Mouse (Mus musculus): ENCODE data around the gene Pakap. TPM values are rescaled to one million over a fixed set of nuclear protein-coding genes. Genes with fewer than 3 reads are reported as not detected.

Gene Pakap
- polyA plus RNA-seq, 1 experiment from 2014 or later: 17.8 TPM

- no peaks in the 10 kb centered on the region for H3K36me3 ChIP-seq
- H3K27ac ChIP-seq: peak overlapping the region; percentile 72
- ATAC-seq (replicated peaks; ENCODE audit: low FRiP score): 0 out of 2 replicates have a peak, but pooled peaks have one; percentile 49
- no peaks in the 10 kb centered on the region for H3K27me3 ChIP-seq
- no peak overlapping the region for H3K4me2 ChIP-seq
- no peak overlapping the region for H3K9ac ChIP-seq
- no peaks in the 10 kb centered on the region for H3K9me3 ChIP-seq (replicated peaks)
- 51% methylated on average over 11 of the region's 11 CpGs for WGBS
- H3K4me1 ChIP-seq: peaks cover 13% of the 10 kb centered on the region
- H3K4me3 ChIP-seq (replicated peaks): no peak overlapping the region
These were observed 135.8 kb downstream of the Pakap start for GRCm38 (mm10) chr4:57703574-57704470.

- ATAC-seq (replicated peaks; ENCODE audit: low FRiP score): no peak
These were observed 136.6 kb downstream of the Pakap start for GRCm38 (mm10) chr4:57704575-57704974.

GRCm38 (mm10) chr4:57715849-57716248, 147.9 kb downstream of the Pakap start:
- Histone ChIP-seq H3K4me3 (replicated peaks) (no peak overlapping the region), H3K27ac (no peak overlapping the region), H3K27me3 (no peaks in the 10 kb centered on the region), H3K4me2 (no peak overlapping the region), H3K9me3 (replicated peaks) (no peaks in the 10 kb centered on the region), H3K4me1 (peaks cover 4% of the 10 kb centered on the region; the same call in 1 of the 2 replicates), H3K9ac (no peak overlapping the region), H3K36me3 (no peaks in the 10 kb centered on the region)
- ATAC-seq (replicated peaks; ENCODE audit: low FRiP score): no peak

More at GRCm38 (mm10) chr4:57704575-57704974, 136.6 kb downstream of the Pakap start:
- 93% methylated on average over 7 of the region's 7 CpGs for WGBS
- no peaks in the 10 kb centered on the region for H3K9me3 ChIP-seq (replicated peaks)
- H3K4me1 ChIP-seq: peaks cover 13% of the 10 kb centered on the region
- no peak overlapping the region for H3K4me2 ChIP-seq
- no peaks in the 10 kb centered on the region for H3K36me3 ChIP-seq
- H3K4me3 ChIP-seq (replicated peaks): no peak overlapping the region
- H3K27me3 ChIP-seq: no peaks in the 10 kb centered on the region
- peak overlapping the region; percentile 72 for H3K27ac ChIP-seq
- H3K9ac ChIP-seq: no peak overlapping the region

- 50% methylated on average over 4 of the region's 4 CpGs for WGBS
- Histone ChIP-seq H3K4me1 (peaks cover 6% of the 10 kb centered on the region; the same call in 1 of the 2 replicates), H3K4me3 (replicated peaks) (no peak overlapping the region), H3K9ac (no peak overlapping the region), H3K9me3 (replicated peaks) (no peaks in the 10 kb centered on the region), H3K36me3 (no peaks in the 10 kb centered on the region), H3K27ac (no peak overlapping the region), H3K4me2 (no peak overlapping the region), H3K27me3 (no peaks in the 10 kb centered on the region)
- ATAC-seq (replicated peaks; ENCODE audit: low FRiP score): no peak
These were observed 148.8 kb downstream of the Pakap start for GRCm38 (mm10) chr4:57716735-57717134.

- WGBS: 82% methylated on average over 9 of the region's 9 CpGs
- no peak within 1 kb of the TSS for H3K9ac ChIP-seq
- H3K9me3 ChIP-seq (replicated peaks): no peaks in the 10 kb centered on the region
- H3K4me3 ChIP-seq (replicated peaks): no peak within 1 kb of the TSS
- no peak within 1 kb of the TSS for H3K4me2 ChIP-seq
- H3K36me3 ChIP-seq: no peaks in the 10 kb centered on the region
- no peak for ATAC-seq (replicated peaks; ENCODE audit: low FRiP score)
- no peak within 1 kb of the TSS for H3K27ac ChIP-seq
- H3K27me3 ChIP-seq: no peaks in the 10 kb centered on the region
- peaks cover 6% of the 10 kb centered on the region; the same call in 1 of the 2 replicates for H3K4me1 ChIP-seq
These were observed 149.4 kb downstream of the Pakap start, which contains the start of gene Akap2 for GRCm38 (mm10) chr4:57717354-57717753. TSS of gene Akap2 (plus strand) at chr4:57717657.

GRCm38 (mm10) chr4:57719370-57719769, 151.4 kb downstream of the Pakap start:
- Histone ChIP-seq H3K27ac (no peak overlapping the region), H3K36me3 (no peaks in the 10 kb centered on the region), H3K27me3 (no peaks in the 10 kb centered on the region), H3K9ac (no peak overlapping the region), H3K9me3 (replicated peaks) (no peaks in the 10 kb centered on the region), H3K4me3 (replicated peaks) (no peak overlapping the region), H3K4me2 (no peak overlapping the region), H3K4me1 (peaks cover 6% of the 10 kb centered on the region; the same call in 1 of the 2 replicates)
- no peak for ATAC-seq (replicated peaks; ENCODE audit: low FRiP score)
- 83% methylated on average over 1 of the region's 1 CpGs for WGBS

GRCm38 (mm10) chr4:57720869-57721361, 152.9 kb downstream of the Pakap start:
- H3K9ac ChIP-seq: no peak overlapping the region
- H3K4me3 ChIP-seq (replicated peaks): no peak overlapping the region
- H3K9me3 ChIP-seq (replicated peaks): no peaks in the 10 kb centered on the region
- H3K4me2 ChIP-seq: no peak overlapping the region
- H3K27me3 ChIP-seq: no peaks in the 10 kb centered on the region
- no peak for ATAC-seq (replicated peaks; ENCODE audit: low FRiP score)
- H3K27ac ChIP-seq: no peak overlapping the region
- H3K4me1 ChIP-seq: peaks cover 6% of the 10 kb centered on the region; the same call in 1 of the 2 replicates
- WGBS: 42% methylated on average over 7 of the region's 7 CpGs
- H3K36me3 ChIP-seq: no peaks in the 10 kb centered on the region

GRCm38 (mm10) chr4:57722296-57722695, 154.3 kb downstream of the Pakap start:
- H3K4me3 ChIP-seq (replicated peaks): no peak overlapping the region
- 79% methylated on average over 4 of the region's 4 CpGs for WGBS
- no peak overlapping the region for H3K27ac ChIP-seq
- no peak for ATAC-seq (replicated peaks; ENCODE audit: low FRiP score)
- H3K27me3 ChIP-seq: no peaks in the 10 kb centered on the region
- H3K9ac ChIP-seq: no peak overlapping the region
- H3K36me3 ChIP-seq: no peaks in the 10 kb centered on the region
- no peaks in the 10 kb centered on the region for H3K9me3 ChIP-seq (replicated peaks)
- peaks cover 6% of the 10 kb centered on the region; the same call in 1 of the 2 replicates for H3K4me1 ChIP-seq
- no peak overlapping the region for H3K4me2 ChIP-seq

- no peaks in the 10 kb centered on the region for H3K27me3 ChIP-seq
- ATAC-seq (replicated peaks; ENCODE audit: low FRiP score): no peak
- WGBS: 48% methylated on average over 2 of the region's 2 CpGs
- H3K4me1 ChIP-seq: peaks cover 6% of the 10 kb centered on the region; the same call in 1 of the 2 replicates
- H3K9ac ChIP-seq: no peak overlapping the region
- no peaks in the 10 kb centered on the region for H3K9me3 ChIP-seq (replicated peaks)
- no peaks in the 10 kb centered on the region for H3K36me3 ChIP-seq
- H3K4me2 ChIP-seq: no peak overlapping the region
- H3K27ac ChIP-seq: no peak overlapping the region
- H3K4me3 ChIP-seq (replicated peaks): no peak overlapping the region
These were observed 155.7 kb downstream of the Pakap start for GRCm38 (mm10) chr4:57723659-57724058.

GRCm38 (mm10) chr4:57725569-57725968, 157.6 kb downstream of the Pakap start:
- WGBS: 58% methylated on average over 1 of the region's 1 CpGs

GRCm38 (mm10) chr4:57728611-57729183, 160.7 kb downstream of the Pakap start:
- WGBS: 85% methylated on average over 4 of the region's 4 CpGs

More at GRCm38 (mm10) chr4:57725569-57725968, 157.6 kb downstream of the Pakap start:
- Histone ChIP-seq H3K4me2 (no peak overlapping the region), H3K27me3 (no peaks in the 10 kb centered on the region), H3K36me3 (no peaks in the 10 kb centered on the region), H3K4me1 (peaks cover 5% of the 10 kb centered on the region; the same call in 1 of the 2 replicates), H3K9me3 (replicated peaks) (no peaks in the 10 kb centered on the region), H3K9ac (no peak overlapping the region), H3K27ac (no peak overlapping the region), H3K4me3 (replicated peaks) (no peak overlapping the region)
- no peak for ATAC-seq (replicated peaks; ENCODE audit: low FRiP score)

GRCm38 (mm10) chr4:57730047-57730446, 162.1 kb downstream of the Pakap start:
- H3K4me2 ChIP-seq: no peak overlapping the region
- H3K36me3 ChIP-seq: no peaks in the 10 kb centered on the region
- 92% methylated on average over 6 of the region's 6 CpGs for whole genome bisulfite sequencing
- no peak overlapping the region for H3K27ac ChIP-seq
- H3K9me3 ChIP-seq (replicated peaks): no peaks in the 10 kb centered on the region
- H3K27me3 ChIP-seq: no peaks in the 10 kb centered on the region
- no peaks in the 10 kb centered on the region for H3K4me1 ChIP-seq
- no peak for ATAC-seq (replicated peaks; ENCODE audit: low FRiP score)
- H3K9ac ChIP-seq: no peak overlapping the region
- H3K4me3 ChIP-seq (replicated peaks): no peak overlapping the region

More at GRCm38 (mm10) chr4:57728611-57729183, 160.7 kb downstream of the Pakap start:
- no peaks in the 10 kb centered on the region for H3K27me3 ChIP-seq
- H3K9me3 ChIP-seq (replicated peaks): no peaks in the 10 kb centered on the region
- H3K36me3 ChIP-seq: no peaks in the 10 kb centered on the region
- ATAC-seq (replicated peaks; ENCODE audit: low FRiP score): no peak
- H3K4me3 ChIP-seq (replicated peaks): no peak overlapping the region
- H3K27ac ChIP-seq: no peak overlapping the region
- no peaks in the 10 kb centered on the region for H3K4me1 ChIP-seq
- H3K4me2 ChIP-seq: no peak overlapping the region
- H3K9ac ChIP-seq: no peak overlapping the region

Data from kidney, embryonic 15.5 days (tissue).